Mouse (Mus musculus): ENCODE measurements at regions not wholly inside any gene's neighbourhood (a gene's known extent, or its start where the extent isn't known, plus 50 kb on each side); places are given as distances from the start of the nearest gene placed in this dataset.

DNA sequence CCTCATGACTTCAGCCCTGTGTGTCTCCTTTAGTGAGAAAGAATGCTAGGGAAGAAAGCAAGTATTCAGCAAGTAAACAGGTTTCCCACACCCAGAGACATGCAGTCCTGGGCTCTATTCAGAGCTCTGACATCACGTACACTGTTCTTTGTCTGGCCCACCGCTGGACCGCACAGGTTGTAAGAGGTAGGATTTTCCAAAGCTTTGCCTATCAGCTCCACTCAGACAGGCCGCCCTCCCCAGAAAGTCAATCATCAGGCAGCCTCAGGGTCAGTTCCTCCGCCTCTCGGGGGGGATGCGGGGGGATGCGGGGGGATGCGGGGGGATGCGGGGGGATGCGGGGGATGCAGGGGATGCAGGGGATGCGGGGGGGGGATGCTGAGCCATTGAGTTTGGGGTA is 94.7 kb upstream of the Smarca2 start:
- Histone ChIP-seq H3K36me3 (ENCODE audit: control insufficient read depth, insufficient read depth) (no peaks in the 10 kb centered on the region), H3K9ac (ENCODE audit: low read depth, low read length) (no peak overlapping the region), H3K27ac (ENCODE audit: low read length) (no peak overlapping the region), H3K27me3 (ENCODE audit: control insufficient read depth, insufficient read depth, low read depth, low read length) (no peaks in the 10 kb centered on the region), H3K4me2 (ENCODE audit: low read depth, low read length) (no peak overlapping the region), H3K4me3 (ENCODE audit: low read depth, low read length) (no peak overlapping the region), H3K4me1 (ENCODE audit: control insufficient read depth, low read depth, low read length) (no peaks in the 10 kb centered on the region), H3K9me3 (replicated peaks; ENCODE audit: control insufficient read depth, low read length) (no peaks in the 10 kb centered on the region)
- ATAC-seq (ENCODE audit: low read depth) = no peak
- 71% methylated on average over 12 of the region's 12 CpGs for WGBS (ENCODE audit: insufficient replicate concordance)

- Histone ChIP-seq H3K4me2 (ENCODE audit: low read depth, low read length) (no peak overlapping the region), H3K4me1 (ENCODE audit: control insufficient read depth, low read depth, low read length) (no peaks in the 10 kb centered on the region), H3K27me3 (ENCODE audit: control insufficient read depth, insufficient read depth, low read depth, low read length) (no peaks in the 10 kb centered on the region), H3K9me3 (replicated peaks; ENCODE audit: control insufficient read depth, low read length) (no peaks in the 10 kb centered on the region), H3K27ac (ENCODE audit: low read length) (no peak overlapping the region), H3K36me3 (ENCODE audit: control insufficient read depth, insufficient read depth) (no peaks in the 10 kb centered on the region), H3K9ac (ENCODE audit: low read depth, low read length) (no peak overlapping the region), H3K4me3 (ENCODE audit: low read depth, low read length) (no peak overlapping the region)
- 64% methylated on average over 3 of the region's 3 CpGs for WGBS (ENCODE audit: insufficient replicate concordance)
- ATAC-seq (ENCODE audit: low read depth) = no peak
Measured at GRCm38 (mm10) chr19:26510887-26511286, 94.0 kb upstream of the Smarca2 start.

DNA sequence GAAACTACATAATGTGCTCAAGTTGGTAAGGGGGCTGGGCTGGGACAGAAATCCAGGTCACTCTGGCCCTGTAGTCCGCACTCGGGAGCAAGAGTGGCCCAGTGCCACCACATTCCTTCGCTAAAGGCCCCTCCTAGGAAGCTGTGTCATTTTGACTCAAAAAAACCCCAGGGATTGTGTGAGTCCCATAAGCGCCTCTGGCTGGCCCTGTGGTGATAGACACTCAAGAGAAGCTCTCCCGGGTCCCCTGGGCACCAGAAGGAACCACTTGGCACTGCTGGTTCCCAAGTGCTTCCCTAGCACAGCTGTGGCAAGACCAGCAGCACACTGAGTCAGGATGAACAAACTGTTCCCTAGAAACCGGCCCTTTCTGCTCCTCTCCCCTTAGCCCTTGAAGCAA is 93.1 kb upstream of the Smarca2 start:
- no peak overlapping the region for H3K4me2 ChIP-seq (ENCODE audit: low read depth, low read length)
- no peak overlapping the region for H3K4me3 ChIP-seq (ENCODE audit: low read depth, low read length)
- no peak overlapping the region for H3K9ac ChIP-seq (ENCODE audit: low read depth, low read length)
- ATAC-seq (ENCODE audit: low read depth) = no peak
- no peaks in the 10 kb centered on the region for H3K27me3 ChIP-seq (ENCODE audit: control insufficient read depth, insufficient read depth, low read depth, low read length)
- 68% methylated on average over 6 of the region's 6 CpGs for WGBS (ENCODE audit: insufficient replicate concordance)
- no peaks in the 10 kb centered on the region for H3K4me1 ChIP-seq (ENCODE audit: control insufficient read depth, low read depth, low read length)
- H3K27ac ChIP-seq (ENCODE audit: low read length) = no peak overlapping the region
- H3K36me3 ChIP-seq (ENCODE audit: control insufficient read depth, insufficient read depth) = no peaks in the 10 kb centered on the region
- H3K9me3 ChIP-seq (replicated peaks; ENCODE audit: control insufficient read depth, low read length) = no peaks in the 10 kb centered on the region

GRCm38 (mm10) chr19:26524583-26524982 is 80.3 kb upstream of the Smarca2 start:
- H3K4me3 ChIP-seq (ENCODE audit: low read depth, low read length) = no peak overlapping the region
- no peak overlapping the region for H3K27ac ChIP-seq (ENCODE audit: low read length)
- no peak overlapping the region for H3K4me2 ChIP-seq (ENCODE audit: low read depth, low read length)
- H3K9ac ChIP-seq (ENCODE audit: low read depth, low read length) = no peak overlapping the region
- H3K4me1 ChIP-seq (ENCODE audit: control insufficient read depth, low read depth, low read length) = no peaks in the 10 kb centered on the region
- H3K27me3 ChIP-seq (ENCODE audit: control insufficient read depth, insufficient read depth, low read depth, low read length) = no peaks in the 10 kb centered on the region
- H3K36me3 ChIP-seq (ENCODE audit: control insufficient read depth, insufficient read depth) = no peaks in the 10 kb centered on the region
- no peak for ATAC-seq (ENCODE audit: low read depth)
- no peaks in the 10 kb centered on the region for H3K9me3 ChIP-seq (replicated peaks; ENCODE audit: control insufficient read depth, low read length)
- WGBS (ENCODE audit: insufficient replicate concordance) = 49% methylated on average over 3 of the region's 3 CpGs

DNA sequence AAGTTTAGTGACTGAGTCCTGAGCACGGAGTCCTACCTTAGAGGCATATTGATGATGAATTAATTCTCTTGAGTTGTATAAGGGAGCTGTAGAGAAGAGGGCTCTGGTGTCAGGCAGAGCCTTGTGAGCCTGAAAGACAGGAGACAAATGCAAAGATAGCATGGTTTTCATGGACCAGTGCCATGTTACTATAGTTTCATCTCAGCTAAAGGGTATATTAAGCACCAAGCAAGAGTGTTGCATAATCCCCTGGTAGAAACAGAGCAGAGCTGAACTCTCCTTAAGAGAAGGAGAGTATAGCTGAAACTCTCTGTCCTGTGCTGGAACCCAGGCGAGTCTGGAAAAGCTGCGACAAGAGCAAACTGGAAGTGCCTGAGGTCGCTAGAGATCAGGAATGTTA is 73.5 kb upstream of the Smarca2 start:
- H3K36me3 ChIP-seq (ENCODE audit: control insufficient read depth, insufficient read depth) = no peaks in the 10 kb centered on the region
- no peak overlapping the region for H3K27ac ChIP-seq (ENCODE audit: low read length)
- H3K4me3 ChIP-seq (ENCODE audit: low read depth, low read length) = no peak overlapping the region
- WGBS (ENCODE audit: insufficient replicate concordance) = 54% methylated on average over 4 of the region's 4 CpGs
- H3K4me1 ChIP-seq (ENCODE audit: control insufficient read depth, low read depth, low read length) = no peaks in the 10 kb centered on the region
- no peak overlapping the region for H3K4me2 ChIP-seq (ENCODE audit: low read depth, low read length)
- no peak overlapping the region for H3K9ac ChIP-seq (ENCODE audit: low read depth, low read length)
- H3K9me3 ChIP-seq (replicated peaks; ENCODE audit: control insufficient read depth, low read length) = no peaks in the 10 kb centered on the region
- ATAC-seq (ENCODE audit: low read depth) = no peak
- H3K27me3 ChIP-seq (ENCODE audit: control insufficient read depth, insufficient read depth, low read depth, low read length) = no peaks in the 10 kb centered on the region

DNA sequence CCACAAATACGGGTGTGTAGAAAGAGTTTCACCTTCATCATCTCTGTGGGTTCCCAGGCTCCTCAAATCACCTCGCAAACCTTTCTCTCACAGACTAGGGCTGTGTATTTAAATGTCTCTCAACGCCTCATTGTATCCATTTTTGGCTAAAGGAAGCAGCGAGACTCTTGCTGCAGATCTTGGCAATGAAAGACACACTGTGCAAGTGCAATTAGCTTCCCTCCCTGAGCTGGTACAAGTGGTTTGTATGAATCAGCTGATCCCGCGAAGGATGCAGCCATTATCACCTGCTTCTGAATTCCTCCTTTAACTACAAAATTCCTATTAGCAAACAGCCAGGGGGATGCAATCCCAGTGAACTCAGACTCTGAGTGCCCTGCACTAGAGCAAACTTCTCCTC is 72.3 kb upstream of the Smarca2 start:
- H3K27me3 ChIP-seq (ENCODE audit: control insufficient read depth, insufficient read depth, low read depth, low read length) = no peaks in the 10 kb centered on the region
- H3K4me3 ChIP-seq (ENCODE audit: low read depth, low read length) = no peak overlapping the region
- no peaks in the 10 kb centered on the region for H3K4me1 ChIP-seq (ENCODE audit: control insufficient read depth, low read depth, low read length)
- H3K9ac ChIP-seq (ENCODE audit: low read depth, low read length) = no peak overlapping the region
- 55% methylated on average over 6 of the region's 6 CpGs for WGBS (ENCODE audit: insufficient replicate concordance)
- no peak overlapping the region for H3K27ac ChIP-seq (ENCODE audit: low read length)
- no peaks in the 10 kb centered on the region for H3K9me3 ChIP-seq (replicated peaks; ENCODE audit: control insufficient read depth, low read length)
- H3K36me3 ChIP-seq (ENCODE audit: control insufficient read depth, insufficient read depth) = no peaks in the 10 kb centered on the region
- no peak for ATAC-seq (ENCODE audit: low read depth)
- H3K4me2 ChIP-seq (ENCODE audit: low read depth, low read length) = no peak overlapping the region

DNA sequence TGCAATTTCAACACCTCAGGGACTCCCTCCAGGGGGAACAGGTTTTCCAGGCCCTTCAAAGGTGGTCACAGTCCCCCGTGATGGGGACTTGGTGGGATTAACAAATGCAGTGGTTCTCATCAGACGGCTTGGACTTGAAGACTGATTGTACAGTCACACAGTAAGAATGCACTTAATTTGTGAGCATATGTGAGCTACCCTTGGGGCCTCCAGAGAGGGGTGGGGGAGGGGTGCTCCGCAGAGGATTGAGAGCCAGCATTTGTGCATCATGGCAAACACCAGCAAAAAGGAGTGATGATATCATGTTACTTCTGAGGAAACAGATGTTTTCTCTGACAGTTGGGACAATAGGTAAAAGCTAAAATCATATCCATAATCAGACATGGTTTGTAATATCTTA is 59.2 kb upstream of the Smarca2 start:
- no peak for ATAC-seq (ENCODE audit: low read depth)
- Histone ChIP-seq H3K36me3 (ENCODE audit: control insufficient read depth, insufficient read depth) (no peaks in the 10 kb centered on the region), H3K9ac (ENCODE audit: low read depth, low read length) (no peak overlapping the region), H3K4me1 (ENCODE audit: control insufficient read depth, low read depth, low read length) (no peaks in the 10 kb centered on the region), H3K9me3 (replicated peaks; ENCODE audit: control insufficient read depth, low read length) (no peaks in the 10 kb centered on the region), H3K4me2 (ENCODE audit: low read depth, low read length) (no peak overlapping the region), H3K4me3 (ENCODE audit: low read depth, low read length) (no peak overlapping the region), H3K27ac (ENCODE audit: low read length) (no peak overlapping the region), H3K27me3 (ENCODE audit: control insufficient read depth, insufficient read depth, low read depth, low read length) (no peaks in the 10 kb centered on the region)
- WGBS (ENCODE audit: insufficient replicate concordance) = 60% methylated on average over 3 of the region's 3 CpGs

GRCm38 (mm10) chr19:26547522-26547921 is 57.3 kb upstream of the Smarca2 start:
- Histone ChIP-seq H3K4me1 (ENCODE audit: control insufficient read depth, low read depth, low read length) (no peaks in the 10 kb centered on the region), H3K9ac (ENCODE audit: low read depth, low read length) (no peak overlapping the region), H3K4me3 (ENCODE audit: low read depth, low read length) (no peak overlapping the region), H3K27me3 (ENCODE audit: control insufficient read depth, insufficient read depth, low read depth, low read length) (no peaks in the 10 kb centered on the region), H3K27ac (ENCODE audit: low read length) (no peak overlapping the region), H3K36me3 (ENCODE audit: control insufficient read depth, insufficient read depth) (no peaks in the 10 kb centered on the region), H3K4me2 (ENCODE audit: low read depth, low read length) (no peak overlapping the region), H3K9me3 (replicated peaks; ENCODE audit: control insufficient read depth, low read length) (no peaks in the 10 kb centered on the region)
- 72% methylated on average over 6 of the region's 6 CpGs for WGBS (ENCODE audit: insufficient replicate concordance)
- ATAC-seq (ENCODE audit: low read depth) = no peak

DNA sequence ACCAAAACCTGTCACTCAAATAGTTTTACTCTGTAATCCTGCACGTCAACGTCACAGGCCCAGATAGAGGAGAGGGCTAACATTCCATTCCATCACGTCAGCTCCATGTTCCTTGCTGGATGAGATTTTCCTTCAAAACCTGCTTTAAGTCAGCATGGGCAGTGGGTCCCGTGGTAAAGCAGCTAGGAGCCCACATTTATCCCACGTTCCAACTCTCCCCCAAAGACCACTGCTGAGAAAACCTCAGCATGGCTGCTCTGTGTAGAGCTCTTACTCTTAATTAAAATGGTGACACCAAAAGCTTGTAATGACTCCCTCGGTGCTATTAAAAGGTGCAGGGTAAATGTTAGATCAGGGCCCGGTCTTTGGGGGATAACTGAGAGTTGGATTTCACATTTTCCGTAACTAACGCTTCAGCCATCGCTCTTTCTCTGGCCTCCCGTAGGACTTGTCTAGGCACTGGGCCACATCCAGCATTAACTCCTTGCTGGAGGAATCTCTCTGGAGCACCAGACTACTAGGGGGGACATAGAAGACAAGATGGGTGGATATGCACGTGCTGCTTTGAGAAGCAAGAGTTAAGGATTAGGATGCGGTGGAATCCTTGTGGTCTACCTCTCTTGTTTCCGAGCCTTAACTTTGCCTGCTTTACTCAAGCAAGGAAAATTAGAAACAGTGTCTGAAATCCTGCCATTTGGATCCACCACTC is 56.1 kb upstream of the Smarca2 start:
- no peak overlapping the region for H3K4me3 ChIP-seq (ENCODE audit: low read depth, low read length)
- WGBS (ENCODE audit: insufficient replicate concordance) = 69% methylated on average over 14 of the region's 14 CpGs
- H3K27me3 ChIP-seq (ENCODE audit: control insufficient read depth, insufficient read depth, low read depth, low read length) = no peaks in the 10 kb centered on the region
- no peaks in the 10 kb centered on the region for H3K4me1 ChIP-seq (ENCODE audit: control insufficient read depth, low read depth, low read length)
- no peak overlapping the region for H3K27ac ChIP-seq (ENCODE audit: low read length)
- H3K4me2 ChIP-seq (ENCODE audit: low read depth, low read length) = no peak overlapping the region
- no peak overlapping the region for H3K9ac ChIP-seq (ENCODE audit: low read depth, low read length)
- no peak for ATAC-seq (ENCODE audit: low read depth)
- H3K9me3 ChIP-seq (replicated peaks; ENCODE audit: control insufficient read depth, low read length) = no peaks in the 10 kb centered on the region
- H3K36me3 ChIP-seq (ENCODE audit: control insufficient read depth, insufficient read depth) = no peaks in the 10 kb centered on the region
